Mouse (Mus musculus) ES-Bruce4 (cell line): ENCODE measurements at regions not wholly inside any gene's neighbourhood (a gene's known extent, or its start where the extent isn't known, plus 50 kb on each side); places are given as distances from the start of the nearest gene placed in this dataset.

ENCODE experiments used
- CTCF ChIP-seq: IDR thresholded peaks from one replicate; pipeline ENCODE4 v1.8.1; 2011; ENCODE audit warnings: low read depth, low read length
- EP300 ChIP-seq: IDR thresholded peaks from 2 replicates; pipeline ENCODE4 v1.6.1; 2011; ENCODE audit warnings: low read depth, low read length; ENCODE audit not compliant: insufficient read depth
- POLR2A ChIP-seq: IDR thresholded peaks from one replicate; pipeline ENCODE4 v1.8.1; 2011; ENCODE audit warnings: low read length; ENCODE audit not compliant: insufficient read depth

- no peak for TF ChIP-seq CTCF
- no peak for TF ChIP-seq EP300
- TF ChIP-seq POLR2A, result no peak
These were observed 148.8 kb downstream of the Ccser2 start for GRCm38 (mm10) chr14:36819826-36820225.
